Mouse (Mus musculus) ES-Bruce4 (cell line): ENCODE data around the gene Rbms3. TPM values are rescaled to one million over a fixed set of nuclear protein-coding genes. Genes with fewer than 3 reads are reported as not detected.

Experiments used
- H3K27ac ChIP-seq: 2 replicates; pipeline ENCODE4 v1.5.1; 2012; ENCODE audit warnings: low read length, inconsistent platforms; ENCODE audit not compliant: insufficient read depth
- H3K27me3 ChIP-seq: 2 replicates; pipeline ENCODE4 v1.6.1; 2012; ENCODE audit warnings: mild to moderate bottlenecking, low read length, inconsistent platforms; ENCODE audit not compliant: control insufficient read depth, poor library complexity, insufficient read depth, severe bottlenecking
- H3K36me3 ChIP-seq: 2 replicates; pipeline ENCODE4 v1.6.1; 2012; ENCODE audit warnings: inconsistent platforms, mild to moderate bottlenecking, low read length, moderate library complexity; ENCODE audit not compliant: control insufficient read depth, poor library complexity, insufficient read depth, severe bottlenecking
- H3K4me1 ChIP-seq: one replicate; pipeline ENCODE4 v1.8.1; 2011; ENCODE audit warnings: low read length; ENCODE audit not compliant: control insufficient read depth, insufficient read depth
- H3K4me3 ChIP-seq: 2 replicates; pipeline ENCODE4 v1.5.1; 2011; ENCODE audit warnings: low read depth, mild to moderate bottlenecking, low read length
- H3K9ac ChIP-seq: 2 replicates; pipeline ENCODE4 v1.6.1; 2012; ENCODE audit warnings: low read depth, mild to moderate bottlenecking, inconsistent platforms; ENCODE audit not compliant: poor library complexity, severe bottlenecking
- H3K9me3 ChIP-seq: replicated peaks from 2 replicates; pipeline ENCODE4 v1.6.1; 2012; ENCODE audit warnings: mild to moderate bottlenecking, low read length, inconsistent platforms; ENCODE audit not compliant: control insufficient read depth, poor library complexity, insufficient read depth, severe bottlenecking
- CTCF ChIP-seq: IDR thresholded peaks from one replicate; pipeline ENCODE4 v1.8.1; 2011; ENCODE audit warnings: low read depth, low read length
- EP300 ChIP-seq: IDR thresholded peaks from 2 replicates; pipeline ENCODE4 v1.6.1; 2011; ENCODE audit warnings: low read depth, low read length; ENCODE audit not compliant: insufficient read depth
- POLR2A ChIP-seq: IDR thresholded peaks from one replicate; pipeline ENCODE4 v1.8.1; 2011; ENCODE audit warnings: low read length; ENCODE audit not compliant: insufficient read depth
- polyA plus RNA-seq: library from polyadenylated mRNA; stranded (reverse); fragments of >200 nt; gene quantifications from 2 replicates; pipeline ENCODE4 v1.2.4, GENCODE M21; 2011; ENCODE audit warnings: low read depth; ENCODE audit not compliant: missing spikeins, insufficient read depth, insufficient read length

Gene Rbms3
- polyA plus RNA-seq, 1 experiment = 1.8 TPM

- H3K36me3 ChIP-seq = no peaks in the 10 kb centered on the region
- H3K4me3 ChIP-seq = no peak overlapping the region
- no peak overlapping the region for H3K9ac ChIP-seq
- H3K4me1 ChIP-seq = no peaks in the 10 kb centered on the region
- no peak for TF ChIP-seq CTCF
- no peak for TF ChIP-seq EP300
- no peak for TF ChIP-seq POLR2A
- H3K27ac ChIP-seq = no peak overlapping the region
- no peaks in the 10 kb centered on the region for H3K27me3 ChIP-seq
- no peaks in the 10 kb centered on the region for H3K9me3 ChIP-seq
Observed at GRCm38 (mm10) chr9:117234726-117235075, 395.0 kb downstream of the Rbms3 start.

DNA sequence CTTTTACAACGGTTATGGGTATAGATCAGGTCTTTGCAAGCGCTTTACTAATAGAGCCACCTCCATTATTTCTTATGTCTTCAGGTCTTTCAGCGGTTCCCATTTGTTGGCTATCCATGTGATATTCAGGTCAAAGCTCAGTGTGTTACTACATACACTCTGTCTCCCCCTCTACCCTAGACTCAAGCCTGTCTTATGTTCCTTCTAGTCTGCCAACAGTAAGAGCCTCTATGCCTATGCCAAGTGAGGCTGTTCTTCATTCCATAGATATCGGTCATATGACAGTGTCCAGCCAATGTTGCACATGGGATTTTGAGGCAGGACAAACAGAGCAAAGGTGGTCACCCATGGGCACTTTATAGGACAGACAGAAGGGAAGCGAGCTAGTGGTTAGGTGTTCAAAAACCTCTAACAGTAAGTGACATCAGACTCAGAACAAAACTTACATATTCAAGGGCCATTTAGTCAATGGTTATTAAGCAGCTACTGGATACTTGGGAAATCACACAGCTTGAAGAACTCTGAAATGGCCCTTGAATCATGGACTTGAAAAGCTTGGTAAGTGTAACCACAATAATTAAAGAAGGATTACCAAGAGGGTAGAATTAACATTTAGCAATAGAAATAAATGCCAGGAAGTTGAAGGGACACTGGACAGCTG lies 395.5 kb downstream of the Rbms3 start:
- no peak overlapping the region for H3K9ac ChIP-seq
- no peaks in the 10 kb centered on the region for H3K27me3 ChIP-seq
- no peak for TF ChIP-seq EP300
- TF ChIP-seq CTCF = no peak
- TF ChIP-seq POLR2A = no peak
- no peak overlapping the region for H3K4me3 ChIP-seq
- H3K4me1 ChIP-seq = no peaks in the 10 kb centered on the region
- no peaks in the 10 kb centered on the region for H3K9me3 ChIP-seq
- no peak overlapping the region for H3K27ac ChIP-seq
- H3K36me3 ChIP-seq = no peaks in the 10 kb centered on the region

DNA sequence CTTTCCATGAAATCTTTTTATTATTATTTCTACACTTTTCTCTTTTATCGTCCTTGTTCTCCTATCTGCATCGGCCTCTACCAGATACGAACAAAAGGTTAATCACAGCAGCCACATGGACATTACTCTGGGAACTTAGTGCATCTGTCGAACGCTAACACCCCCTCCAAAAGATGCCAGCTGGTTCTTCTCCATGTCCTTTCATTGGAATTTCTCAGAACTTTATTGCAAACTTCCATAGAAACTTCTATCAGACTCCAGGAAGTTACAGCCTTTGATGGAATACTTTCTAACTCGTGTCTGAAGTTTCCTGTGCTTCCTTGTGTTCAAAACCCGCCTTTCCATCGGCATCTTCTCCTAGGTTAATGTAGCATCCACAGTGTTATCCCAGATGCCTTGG lies 407.0 kb downstream of the Rbms3 start:
- Histone ChIP-seq H3K9me3 (no peaks in the 10 kb centered on the region), H3K27me3 (no peaks in the 10 kb centered on the region), H3K27ac (no peak overlapping the region)

DNA sequence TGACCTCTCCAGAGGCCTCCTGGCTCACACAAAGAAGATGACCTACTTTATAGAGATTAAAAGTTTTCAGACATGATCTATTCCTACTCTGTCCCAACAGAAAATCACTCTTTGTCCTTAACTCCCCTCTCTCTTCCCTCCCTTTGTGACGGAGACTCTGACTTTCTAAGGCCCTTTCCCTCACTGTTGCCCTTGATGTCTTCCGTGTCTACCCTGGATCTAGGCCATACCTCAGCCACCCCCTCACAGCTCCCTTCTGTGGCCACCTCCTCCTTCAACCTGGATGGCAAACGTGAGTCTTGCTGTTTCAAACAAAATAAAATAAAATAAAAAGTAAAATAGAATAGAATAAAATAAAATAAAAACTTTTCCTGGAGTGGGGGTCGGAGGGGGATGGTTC lies 408.2 kb downstream of the Rbms3 start:
- no peak for TF ChIP-seq CTCF
- TF ChIP-seq EP300 = no peak
- TF ChIP-seq POLR2A = no peak
- Histone ChIP-seq H3K36me3 (no peaks in the 10 kb centered on the region), H3K27me3 (no peaks in the 10 kb centered on the region), H3K9ac (no peak overlapping the region), H3K4me3 (no peak overlapping the region), H3K4me1 (no peaks in the 10 kb centered on the region), H3K9me3 (no peaks in the 10 kb centered on the region), H3K27ac (no peak overlapping the region)

More for the DNA sequence above, 407.0 kb downstream of the Rbms3 start:
- TF ChIP-seq EP300 (no peak), CTCF (no peak)
- H3K4me3 ChIP-seq = no peak overlapping the region
- no peak overlapping the region for H3K9ac ChIP-seq
- no peaks in the 10 kb centered on the region for H3K36me3 ChIP-seq
- H3K4me1 ChIP-seq = no peaks in the 10 kb centered on the region

DNA sequence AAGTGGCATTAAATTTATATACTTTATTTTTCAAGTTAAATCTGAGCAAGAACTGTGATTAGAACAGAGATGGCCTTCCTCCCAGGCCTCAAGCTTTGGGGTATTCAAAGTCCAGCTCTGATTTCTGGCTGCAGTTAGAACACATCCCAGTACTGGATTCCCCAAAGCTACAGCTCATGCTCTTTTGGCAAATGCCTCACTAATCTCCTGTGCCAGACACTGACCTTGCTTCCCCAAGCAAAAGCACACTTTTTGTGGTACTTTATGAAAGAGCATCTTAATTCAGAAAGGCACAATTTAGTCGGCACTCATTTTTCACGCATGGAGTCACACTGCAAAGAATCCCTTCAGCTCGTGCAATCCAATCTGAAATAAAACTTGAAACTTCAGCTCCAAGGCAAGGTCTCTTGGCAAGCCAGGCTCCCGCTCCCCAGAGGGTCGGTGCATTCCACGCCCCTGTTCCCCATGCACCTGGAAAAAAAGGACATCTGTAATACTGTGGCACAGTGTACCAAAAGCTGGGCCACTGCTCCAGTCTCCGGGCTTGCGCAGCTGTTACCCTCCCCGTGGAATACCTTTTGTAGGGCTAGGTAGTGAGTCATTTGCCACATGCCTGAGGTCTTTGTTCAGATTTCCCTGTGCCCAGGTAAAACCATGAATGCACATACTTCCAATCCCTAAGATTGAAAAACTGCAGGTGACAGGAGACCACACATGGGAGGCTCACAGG lies 413.5 kb downstream of the Rbms3 start:
- Histone ChIP-seq H3K4me3 (no peak overlapping the region), H3K27ac (no peak overlapping the region), H3K9me3 (no peaks in the 10 kb centered on the region), H3K9ac (no peak overlapping the region), H3K4me1 (no peaks in the 10 kb centered on the region), H3K36me3 (no peaks in the 10 kb centered on the region), H3K27me3 (no peaks in the 10 kb centered on the region)
- no peak for TF ChIP-seq POLR2A
- no peak for TF ChIP-seq CTCF
- TF ChIP-seq EP300 = no peak

DNA sequence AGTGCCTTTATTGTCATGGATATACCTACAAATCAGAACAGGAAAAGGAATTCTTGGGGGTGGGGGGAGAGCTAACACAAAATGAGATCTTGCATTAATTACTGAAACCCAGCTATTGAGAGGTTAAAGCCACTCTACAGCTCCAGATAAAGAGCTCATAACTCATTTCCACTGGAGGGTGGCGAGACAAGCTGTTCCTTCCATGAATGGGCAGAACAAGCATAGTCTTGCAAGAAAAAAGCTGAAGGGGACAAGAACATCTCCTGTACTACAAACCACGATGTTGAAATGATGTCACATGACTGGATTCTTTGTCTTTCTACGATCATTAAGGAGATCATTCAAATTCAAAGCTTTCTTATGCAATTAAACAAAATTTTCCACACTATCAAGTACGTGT lies 417.7 kb downstream of the Rbms3 start:
- Histone ChIP-seq H3K4me1 (no peaks in the 10 kb centered on the region), H3K27me3 (no peaks in the 10 kb centered on the region), H3K27ac (no peak overlapping the region), H3K36me3 (no peaks in the 10 kb centered on the region), H3K4me3 (no peak overlapping the region), H3K9me3 (no peaks in the 10 kb centered on the region), H3K9ac (no peak overlapping the region)
- no peak for TF ChIP-seq CTCF
- TF ChIP-seq EP300 = no peak
- no peak for TF ChIP-seq POLR2A
